Mouse (Mus musculus): Measurements from ENCODE around the gene Taok1.

- TF ChIP-seq CTCF (IDR thresholded peaks at IDR 0.05; ENCODE audit: low read depth) (no peak), EP300 (optimal IDR thresholded peaks at IDR 0.05) (no peak)
Measured at GRCm38 (mm10) chr11:77606835-77607537, 629 bp downstream of the Taok1 start.

All from stomach, postnatal 0 days (tissue).